Mouse (Mus musculus): ENCODE data around the gene Zranb1. TPM values are rescaled to one million over a fixed set of nuclear protein-coding genes. Genes with fewer than 3 reads are reported as not detected.

Gene Zranb1
- 3.6 and 4.2 TPM in 2 replicates for polyA plus RNA-seq (2012; rRNA removed)

DNA sequence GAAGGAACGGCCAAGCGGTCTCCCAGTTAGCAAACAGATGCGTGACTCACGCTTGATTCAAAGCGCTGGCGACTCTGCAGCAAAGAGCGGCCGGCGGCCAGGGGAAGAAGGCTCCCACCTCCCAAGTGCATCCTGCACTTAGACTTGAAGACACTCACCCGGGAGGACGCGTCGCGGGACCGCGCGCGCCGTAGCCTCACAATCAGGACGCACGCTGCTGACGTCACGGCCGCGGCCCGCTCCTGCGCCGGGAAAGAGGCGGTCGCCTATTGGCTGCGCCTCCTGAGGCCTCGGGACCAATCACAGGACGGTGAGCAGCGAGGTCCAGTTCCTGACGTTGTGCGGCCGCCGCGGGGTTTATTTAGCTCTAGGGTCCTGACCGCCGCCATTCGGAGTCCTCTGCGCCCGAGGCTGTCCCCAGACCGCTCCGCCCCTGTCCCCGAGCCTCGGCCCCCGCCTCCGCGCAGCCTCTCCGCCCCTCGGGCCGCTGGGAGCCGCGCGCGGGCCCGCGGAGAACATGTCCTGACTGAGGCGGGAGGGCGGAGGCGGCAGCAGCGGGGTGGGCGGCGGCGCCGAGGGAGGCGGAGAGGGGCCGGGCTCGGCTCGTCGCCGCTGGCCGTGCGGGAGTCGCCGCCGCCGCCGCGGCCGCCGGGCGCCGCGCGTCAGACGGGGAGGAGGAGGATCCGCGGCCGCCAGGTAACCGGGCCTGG lies at the start of gene Zranb1:
Gene Zranb1 (plus strand): TSS at position 293 of the 710 bp plus-strand sequence.
- H3K4me3 ChIP-seq (ENCODE audit: extremely low read depth, insufficient read depth, insufficient read length) = peak within 1 kb of the TSS; percentile 93
- H3K36me3 ChIP-seq (ENCODE audit: control insufficient read depth, insufficient read depth, low read length) = no peaks in the 10 kb centered on the region
- H3K27me3 ChIP-seq (ENCODE audit: control insufficient read depth, insufficient read depth, low read length) = no peaks in the 10 kb centered on the region
- no peaks in the 10 kb centered on the region for H3K4me1 ChIP-seq (ENCODE audit: control insufficient read depth, insufficient read depth, insufficient read length)
- WGBS = under 1% methylated on average over 85 of the region's 93 CpGs
- peak within 1 kb of the TSS; percentile 94 for H3K27ac ChIP-seq (ENCODE audit: insufficient read depth, low read length)
- TF ChIP-seq CTCF (IDR thresholded peaks at IDR 0.05; ENCODE audit: extremely low read depth, insufficient read depth, insufficient read length, insufficient replicate concordance) (no peak), POLR2A (IDR thresholded peaks at IDR 0.05; ENCODE audit: low read depth, low read length) (no peak)
- DNase-seq (ENCODE audit: low read depth in 1 of 2, low spot score in 2 of 2) = peak; percentile 92 to 98

DNA sequence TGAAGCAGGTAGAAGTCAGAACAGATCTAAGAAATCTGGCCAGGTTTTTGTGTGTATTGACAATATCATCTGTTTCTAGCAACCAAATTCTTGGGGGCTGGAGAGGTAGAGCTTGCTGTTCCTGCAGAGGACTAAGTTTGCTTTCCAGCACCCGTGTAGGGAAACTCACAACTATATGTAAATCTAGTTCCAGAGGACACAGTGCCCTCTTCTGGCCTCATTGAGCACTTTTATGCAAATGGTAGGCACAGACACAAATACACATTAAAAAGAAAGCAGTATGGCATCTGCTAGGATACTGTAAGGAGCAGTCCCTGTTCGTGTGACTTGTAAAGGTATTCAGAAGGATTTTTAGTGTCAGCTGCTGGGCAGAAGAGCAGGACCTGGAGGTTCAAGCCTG lies 48.6 kb upstream of the Zranb1 start:
- peaks cover 33% of the 10 kb centered on the region for H3K36me3 ChIP-seq (ENCODE audit: control insufficient read depth, insufficient read depth, low read length)
- no peak for TF ChIP-seq POLR2A (IDR thresholded peaks at IDR 0.05; ENCODE audit: low read depth, low read length)
- no peak for TF ChIP-seq CTCF (IDR thresholded peaks at IDR 0.05; ENCODE audit: extremely low read depth, insufficient read depth, insufficient read length, insufficient replicate concordance)
- no peaks in the 10 kb centered on the region for H3K27me3 ChIP-seq (ENCODE audit: control insufficient read depth, insufficient read depth, low read length)
- H3K4me3 ChIP-seq (ENCODE audit: extremely low read depth, insufficient read depth, insufficient read length) = no peak overlapping the region
- WGBS = 79% methylated on average over 2 of the region's 2 CpGs
- peak in 1 of 2 experiments; percentile 12 for DNase-seq (ENCODE audit: low read depth in 1 of 2, low spot score in 2 of 2)
- H3K27ac ChIP-seq (ENCODE audit: insufficient read depth, low read length) = no peak overlapping the region
- H3K4me1 ChIP-seq (ENCODE audit: control insufficient read depth, insufficient read depth, insufficient read length) = no peaks in the 10 kb centered on the region

DNA sequence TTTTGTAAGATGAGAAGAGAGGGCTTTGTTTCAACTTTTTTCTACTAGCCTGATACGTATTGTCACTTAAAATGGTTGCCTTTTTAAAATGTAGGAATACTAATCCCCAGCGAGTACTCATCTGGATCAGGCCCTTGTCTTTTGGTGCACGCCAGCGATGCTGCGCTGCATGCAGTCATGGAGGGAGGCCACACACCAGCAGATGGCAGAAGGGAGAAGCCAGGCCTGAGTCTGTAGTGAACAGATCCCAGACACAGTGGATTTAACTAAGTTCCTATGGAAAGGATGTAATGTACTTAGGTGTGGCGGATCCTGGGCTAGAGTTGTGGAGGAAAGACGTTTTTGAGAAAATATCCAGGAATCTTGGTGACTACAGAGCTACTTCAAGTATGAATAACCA lies 46.9 kb upstream of the Zranb1 start:
- TF ChIP-seq CTCF (IDR thresholded peaks at IDR 0.05; ENCODE audit: extremely low read depth, insufficient read depth, insufficient read length, insufficient replicate concordance) = no peak
- no peak for TF ChIP-seq POLR2A (IDR thresholded peaks at IDR 0.05; ENCODE audit: low read depth, low read length)
- H3K4me3 ChIP-seq (ENCODE audit: extremely low read depth, insufficient read depth, insufficient read length) = no peak overlapping the region

DNA sequence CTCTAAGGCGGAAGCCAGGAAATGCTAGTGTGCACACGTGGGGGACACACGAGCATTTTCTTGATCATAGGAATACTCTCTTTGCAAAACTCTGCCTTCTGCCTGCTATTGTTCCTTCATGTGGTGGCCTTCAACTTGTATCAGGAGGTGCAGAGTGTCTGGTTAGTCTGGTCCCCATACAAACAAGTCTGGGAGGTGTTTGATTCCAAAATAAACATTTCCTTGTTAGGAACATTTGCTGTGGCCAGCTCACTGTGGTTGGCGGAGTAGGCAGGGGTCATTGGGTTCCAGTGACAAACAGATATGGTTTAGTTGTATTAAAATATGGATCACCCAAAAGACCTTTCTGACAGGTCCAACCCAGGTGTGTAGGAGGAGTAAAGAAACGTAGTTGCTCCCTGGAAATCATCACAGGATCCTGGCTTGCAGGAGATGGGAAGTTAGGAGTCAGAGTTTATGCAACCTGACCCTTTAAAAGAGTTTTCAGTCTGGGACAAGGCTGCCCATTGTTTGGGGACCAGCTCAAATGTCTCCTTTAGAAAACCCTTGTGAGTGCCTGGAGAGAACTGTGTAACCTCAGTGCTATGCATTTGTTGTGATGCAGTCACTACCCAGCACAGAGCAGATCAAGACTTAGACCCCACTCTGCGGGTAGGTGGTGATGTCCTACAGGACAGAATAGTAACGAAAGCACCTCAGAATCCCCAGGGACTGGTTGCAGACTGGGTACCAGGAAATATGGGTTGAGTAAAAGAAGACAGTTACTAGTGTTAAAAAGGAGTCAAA lies 43.7 kb upstream of the Zranb1 start:
- no peak for DNase-seq (ENCODE audit: low read depth in 1 of 2, low spot score in 2 of 2)
- Histone ChIP-seq H3K4me3 (ENCODE audit: extremely low read depth, insufficient read depth, insufficient read length) (no peak overlapping the region), H3K27me3 (ENCODE audit: control insufficient read depth, insufficient read depth, low read length) (no peaks in the 10 kb centered on the region), H3K36me3 (ENCODE audit: control insufficient read depth, insufficient read depth, low read length) (peaks cover 12% of the 10 kb centered on the region), H3K27ac (ENCODE audit: insufficient read depth, low read length) (no peak overlapping the region), H3K4me1 (ENCODE audit: control insufficient read depth, insufficient read depth, insufficient read length) (no peaks in the 10 kb centered on the region)
- WGBS = 57% methylated on average over 7 of the region's 7 CpGs
- no peak for TF ChIP-seq POLR2A (IDR thresholded peaks at IDR 0.05; ENCODE audit: low read depth, low read length)
- no peak for TF ChIP-seq CTCF (IDR thresholded peaks at IDR 0.05; ENCODE audit: extremely low read depth, insufficient read depth, insufficient read length, insufficient replicate concordance)

More for the DNA sequence above, 46.9 kb upstream of the Zranb1 start:
- DNase-seq (ENCODE audit: low read depth in 1 of 2, low spot score in 2 of 2) = no peak
- WGBS = 94% methylated on average over 7 of the region's 7 CpGs
- Histone ChIP-seq H3K36me3 (ENCODE audit: control insufficient read depth, insufficient read depth, low read length) (peaks cover 27% of the 10 kb centered on the region), H3K4me1 (ENCODE audit: control insufficient read depth, insufficient read depth, insufficient read length) (no peaks in the 10 kb centered on the region), H3K27me3 (ENCODE audit: control insufficient read depth, insufficient read depth, low read length) (no peaks in the 10 kb centered on the region), H3K27ac (ENCODE audit: insufficient read depth, low read length) (no peak overlapping the region)

DNA sequence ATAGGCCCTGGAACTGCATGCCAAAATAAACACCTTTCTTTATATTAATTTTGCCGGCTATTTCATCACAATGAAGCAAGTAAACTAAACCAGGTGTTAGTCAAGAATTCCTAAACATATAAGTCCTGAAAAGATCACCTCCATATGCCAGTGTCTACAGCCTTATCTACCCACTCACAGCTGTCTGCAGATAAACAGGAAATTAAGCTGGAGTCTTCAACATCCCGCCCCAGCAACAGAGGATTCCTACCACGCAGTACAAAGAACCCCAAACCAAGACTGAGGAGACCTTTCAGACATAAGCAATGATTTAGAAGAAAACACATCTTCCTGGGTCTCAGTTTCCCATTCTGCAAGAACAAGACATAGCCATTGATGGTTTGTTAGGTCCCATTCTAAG lies 42.9 kb upstream of the Zranb1 start:
- DNase-seq (ENCODE audit: low read depth in 1 of 2, low spot score in 2 of 2) = no peak
- H3K27me3 ChIP-seq (ENCODE audit: control insufficient read depth, insufficient read depth, low read length) = no peaks in the 10 kb centered on the region
- H3K4me1 ChIP-seq (ENCODE audit: control insufficient read depth, insufficient read depth, insufficient read length) = no peaks in the 10 kb centered on the region
- 48% methylated on average over 3 of the region's 3 CpGs for WGBS
- H3K4me3 ChIP-seq (ENCODE audit: extremely low read depth, insufficient read depth, insufficient read length) = no peak overlapping the region
- TF ChIP-seq POLR2A (IDR thresholded peaks at IDR 0.05; ENCODE audit: low read depth, low read length) = no peak
- no peak for TF ChIP-seq CTCF (IDR thresholded peaks at IDR 0.05; ENCODE audit: extremely low read depth, insufficient read depth, insufficient read length, insufficient replicate concordance)
- H3K36me3 ChIP-seq (ENCODE audit: control insufficient read depth, insufficient read depth, low read length) = peaks cover 6% of the 10 kb centered on the region
- H3K27ac ChIP-seq (ENCODE audit: insufficient read depth, low read length) = no peak overlapping the region

DNA sequence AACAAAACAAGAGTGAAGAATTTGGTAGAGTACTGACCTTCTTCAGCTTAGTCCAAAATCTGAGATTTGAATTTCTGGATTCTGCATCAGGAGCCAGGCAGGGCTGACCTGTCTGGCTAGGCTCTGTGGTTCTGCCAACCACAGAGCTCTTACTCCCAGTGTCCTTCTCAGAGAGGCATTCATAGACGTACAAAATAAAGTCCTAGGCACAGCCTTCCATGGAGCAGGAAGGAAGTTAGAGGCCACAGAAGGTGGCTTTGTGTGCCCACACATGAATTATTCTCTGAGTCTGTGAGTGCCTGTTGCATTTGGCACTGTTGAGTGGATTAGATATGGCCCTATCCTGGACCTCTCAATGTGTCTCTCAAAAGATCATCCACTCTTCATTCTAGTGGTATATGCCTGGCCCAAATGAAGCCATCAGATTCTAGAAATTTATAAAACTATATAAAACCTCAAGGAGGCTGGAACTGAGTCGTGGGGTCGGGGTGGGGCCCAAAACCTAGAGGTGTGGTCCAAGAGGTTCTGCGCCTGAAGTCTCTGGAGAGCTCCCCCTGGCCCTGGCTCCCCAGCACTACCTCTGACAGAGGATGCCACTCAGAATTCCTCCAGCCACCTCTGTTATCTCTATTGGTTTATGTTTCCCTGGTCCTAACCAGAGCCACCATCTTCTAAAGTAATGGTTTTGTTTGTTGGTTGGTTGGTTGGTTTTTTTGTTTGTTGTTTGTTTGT lies 42.3 kb upstream of the Zranb1 start:
- TF ChIP-seq POLR2A (IDR thresholded peaks at IDR 0.05; ENCODE audit: low read depth, low read length) (no peak), CTCF (IDR thresholded peaks at IDR 0.05; ENCODE audit: extremely low read depth, insufficient read depth, insufficient read length, insufficient replicate concordance) (no peak)
- no peaks in the 10 kb centered on the region for H3K27me3 ChIP-seq (ENCODE audit: control insufficient read depth, insufficient read depth, low read length)
- no peak overlapping the region for H3K4me3 ChIP-seq (ENCODE audit: extremely low read depth, insufficient read depth, insufficient read length)
- DNase-seq (ENCODE audit: low read depth in 1 of 2, low spot score in 2 of 2) = no peak
- 44% methylated on average over 4 of the region's 4 CpGs for WGBS
- no peaks in the 10 kb centered on the region for H3K4me1 ChIP-seq (ENCODE audit: control insufficient read depth, insufficient read depth, insufficient read length)
- H3K27ac ChIP-seq (ENCODE audit: insufficient read depth, low read length) = no peak overlapping the region
- H3K36me3 ChIP-seq (ENCODE audit: control insufficient read depth, insufficient read depth, low read length) = peaks cover 2% of the 10 kb centered on the region; the same call in 1 of the 2 replicates

Data from spleen, adult 2 months (tissue).